In genomic region chr11:80489172-80489881, GRCm38 (mm10) we compare ENCODE assay signal across 8 mouse cellular contexts. TPM values are rescaled to one million over a fixed set of nuclear protein-coding genes. Genes with fewer than 3 reads are reported as not detected.
DNase-seq lines count a peak whose midpoint lies in the region; ATAC-seq lines count a peak whose summit lies in the region.

No protein-coding gene starts in this region.

- H3K36me3 ChIP-seq in heart, embryonic 12.5 days: no peaks in the 10 kb centered on the region
- H3K36me3 ChIP-seq in embryonic facial prominence, embryonic 10.5 days (replicated peaks): no peaks in the 10 kb centered on the region
- H3K36me3 ChIP-seq in neural tube, embryonic 13.5 days: no peaks in the 10 kb centered on the region

- peaks cover 53% of the 10 kb centered on the region for H3K4me1 ChIP-seq in heart, embryonic 12.5 days (replicated peaks)
- H3K4me1 ChIP-seq in embryonic facial prominence, embryonic 10.5 days: peaks cover 50% of the 10 kb centered on the region
- H3K4me1 ChIP-seq in neural tube, embryonic 13.5 days (replicated peaks): peaks cover 53% of the 10 kb centered on the region

- intact Hi-C loops in heart, postnatal 10 days (cut with DNase I): no loop called here
- intact Hi-C loops in heart, postnatal 14 days (cut with DNase I): no loop called here

- H3K4me2 ChIP-seq in heart, embryonic 12.5 days: no peak overlapping the region
- H3K4me2 ChIP-seq in neural tube, embryonic 13.5 days: no peak overlapping the region

- 44% methylated on average over 12 of the region's 12 CpGs for WGBS in heart, embryonic 12.5 days
- WGBS in embryonic facial prominence, embryonic 10.5 days: 56% methylated on average over 12 of the region's 12 CpGs
- WGBS in neural tube, embryonic 13.5 days: 52% methylated on average over 12 of the region's 12 CpGs

- H3K9ac ChIP-seq in heart, embryonic 12.5 days: peak overlapping the region; percentile 35; the same call in 1 of the 2 replicates
- peak overlapping the region; percentile 36; the same call in 1 of the 2 replicates for H3K9ac ChIP-seq in neural tube, embryonic 13.5 days

- H3K9me3 ChIP-seq in heart, embryonic 12.5 days (replicated peaks): no peaks in the 10 kb centered on the region
- H3K9me3 ChIP-seq in embryonic facial prominence, embryonic 10.5 days: no peaks in the 10 kb centered on the region
- no peaks in the 10 kb centered on the region for H3K9me3 ChIP-seq in neural tube, embryonic 13.5 days

- no peak overlapping the region for H3K4me3 ChIP-seq in heart, embryonic 12.5 days
- H3K4me3 ChIP-seq in embryonic facial prominence, embryonic 10.5 days: no peak overlapping the region
- no peak overlapping the region for H3K4me3 ChIP-seq in neural tube, embryonic 13.5 days

- H3K27me3 ChIP-seq in heart, embryonic 12.5 days (replicated peaks): 0 out of 2 replicates have a peak, but pooled peaks cover 3% of the 10 kb centered on the region
- peaks cover 11% of the 10 kb centered on the region; the same call in 1 of the 2 replicates for H3K27me3 ChIP-seq in embryonic facial prominence, embryonic 10.5 days (replicated peaks; ENCODE audit: low read depth, poor library complexity, severe bottlenecking)
- peaks cover 12% of the 10 kb centered on the region; the same call in 1 of the 2 replicates for H3K27me3 ChIP-seq in neural tube, embryonic 13.5 days

- ATAC-seq in heart, embryonic 12.5 days (ENCODE audit: insufficient number of reproducible peaks, low FRiP score): no peak
- no peak for ATAC-seq in neural tube, embryonic 13.5 days (ENCODE audit: low read depth)
- no peak for ATAC-seq in erythroblast, adult 5-6 weeks (replicated peaks; ENCODE audit: low FRiP score, poor library complexity, severe bottlenecking)

- no peak overlapping the region for H3K27ac ChIP-seq in heart, embryonic 12.5 days (ENCODE audit: poor library complexity, severe bottlenecking)
- peak overlapping the region; percentile 25 for H3K27ac ChIP-seq in embryonic facial prominence, embryonic 10.5 days (replicated peaks)
- H3K27ac ChIP-seq in neural tube, embryonic 13.5 days (replicated peaks): peak overlapping the region; percentile 64

- no peak for DNase-seq in heart, postnatal 10 days
- peak; percentile 52 for DNase-seq in 3T3-L1 (ENCODE audit: low read depth, low spot score)
- DNase-seq in embryonic facial prominence, embryonic 10.5 days (ENCODE audit: low spot score): no peak
- peak; percentile 88 for DNase-seq in layer of hippocampus, adult 9-11 months
- no peak for DNase-seq in heart, postnatal 14 days

RNA-seq across cellular contexts. Expression of gene Cdk5r1, which starts 12.5 kb away (rescaled TPM):
- polyA plus RNA-seq in heart, embryonic 12.5 days (2016; fragmentation: Nextera tagmentation; extraction: Ambion mirVana): 0.50 and 0.56 TPM in 2 replicates
- total RNA-seq in heart, postnatal 10 days (2021): 1 to 10 TPM; 1.9 to 2.0 TPM
- 4.1 and 4.8 TPM in 2 replicates for polyA plus RNA-seq in embryonic facial prominence, embryonic 10.5 days (2016; fragmentation: Nextera tagmentation; extraction: Ambion mirVana)
- polyA plus RNA-seq in neural tube, embryonic 13.5 days (2015; fragmentation: Nextera tagmentation; extraction: Ambion mirVana): 87.8 and 95.6 TPM in 2 replicates
- total RNA-seq in erythroblast, adult 5-6 weeks (2015; ENCODE audit: low replicate concordance): 0.19 and 1.3 TPM in 2 replicates
- 1.3 and 1.7 TPM in 2 replicates for total RNA-seq in erythroblast, adult 5-6 weeks (2017; ENCODE audit: low replicate concordance)
- total RNA-seq in heart, postnatal 14 days (2021): 1 to 10 TPM in 1 of 2 experiments, under 1 TPM in 1; 0.98 to 1.1 TPM

Comparison
In these comparisons a context has a peak if more than half of its experiments do, and no peak if none do; other contexts are left out.
1. DNase-seq: peak in 3T3-L1 (single experiment) and layer of hippocampus, adult 9-11 months (single experiment); none in heart, postnatal 10 days (0 of 2), embryonic facial prominence, embryonic 10.5 days (single experiment) and heart, postnatal 14 days (0 of 2).